ENCODE assay signal across 8 mouse cellular contexts in the genomic region with DNA sequence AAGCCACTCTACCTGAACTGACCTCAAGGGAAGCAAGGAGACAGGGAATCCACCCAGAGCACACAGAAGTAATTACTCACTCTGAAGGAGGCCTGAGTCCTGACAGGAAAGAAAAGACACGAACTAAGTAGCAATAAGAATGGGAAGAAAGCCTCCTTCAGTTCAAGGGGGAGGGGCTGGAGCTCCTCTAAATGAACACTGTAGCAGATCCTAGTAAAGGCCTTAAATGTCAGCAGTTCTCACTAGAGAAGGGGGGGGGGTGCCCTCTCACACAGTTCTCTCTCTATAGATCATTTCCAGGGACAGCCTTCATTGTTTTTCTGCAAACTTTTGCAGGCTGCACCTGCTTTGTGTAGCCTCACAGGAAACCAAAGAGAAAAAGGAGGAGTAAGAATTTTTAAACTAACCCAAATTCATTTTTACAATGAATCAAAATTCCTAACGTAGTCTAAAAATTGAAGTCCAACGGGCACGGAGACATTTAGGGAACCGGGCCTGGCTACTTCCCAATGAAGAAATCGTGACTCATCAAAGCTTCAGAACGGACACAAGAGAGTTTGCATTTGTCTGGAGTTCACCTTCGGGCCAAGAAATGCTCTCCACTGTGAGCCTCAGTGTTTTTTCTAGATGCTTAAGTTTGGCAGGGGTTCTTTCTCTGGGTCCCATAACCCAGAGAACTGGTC. TPM values are rescaled to one million over a fixed set of nuclear protein-coding genes. Genes with fewer than 3 reads are reported as not detected.
A peak's percentile ranks its signal among the peaks of the same experiment; 100 is the strongest.
DNase-seq lines count a peak whose midpoint lies in the region; ATAC-seq and TF ChIP-seq lines count a peak whose summit lies in the region.

No protein-coding gene starts in this region.

- peak overlapping the region; percentile 92 for H3K4me2 ChIP-seq in intestine, embryonic 15.5 days (replicated peaks)

- no peaks in the 10 kb centered on the region for H3K36me3 ChIP-seq in intestine, embryonic 15.5 days
- H3K36me3 ChIP-seq in macrophage (ENCODE audit: inconsistent target): no peaks in the 10 kb centered on the region

- H3K79me2 ChIP-seq in macrophage (ENCODE audit: inconsistent target): no peaks in the 10 kb centered on the region

- H3K27ac ChIP-seq in embryonic fibroblast, embryonic 13.5 days (ENCODE audit: insufficient read depth, low read length): peak overlapping the region; percentile 62
- no peak overlapping the region for H3K27ac ChIP-seq in intestine, embryonic 15.5 days
- H3K27ac ChIP-seq in macrophage: peak overlapping the region; percentile 48

- H3K27me3 ChIP-seq in intestine, embryonic 15.5 days (replicated peaks): peaks cover 5% of the 10 kb centered on the region

- peak overlapping the region; percentile 87 for H3K4me3 ChIP-seq in embryonic fibroblast, embryonic 13.5 days (ENCODE audit: insufficient read depth, low read length)
- peak overlapping the region; percentile 51; the same call in 1 of the 2 replicates for H3K4me3 ChIP-seq in intestine, embryonic 15.5 days (replicated peaks)
- H3K4me3 ChIP-seq in macrophage (ENCODE audit: inconsistent target): peak overlapping the region; percentile 40

- H3K4me1 ChIP-seq in embryonic fibroblast, embryonic 13.5 days (ENCODE audit: control insufficient read depth, insufficient read depth, low read length): peaks cover 15% of the 10 kb centered on the region; the same call in 1 of the 2 replicates
- peaks cover 11% of the 10 kb centered on the region; the same call in 1 of the 2 replicates for H3K4me1 ChIP-seq in intestine, embryonic 15.5 days (replicated peaks)

- 39% methylated on average over 8 of the region's 8 CpGs for WGBS in intestine, embryonic 15.5 days
- 6% methylated on average over 8 of the region's 8 CpGs for WGBS in macrophage (ENCODE audit: missing documents)

- no peak overlapping the region for H3K9ac ChIP-seq in intestine, embryonic 15.5 days

- no peak for TF ChIP-seq CTCF in embryonic fibroblast, embryonic 13.5 days (IDR thresholded peaks at IDR 0.05; ENCODE audit: borderline replicate concordance, insufficient read depth, low read length)

- no peak for TF ChIP-seq POLR2A in embryonic fibroblast, embryonic 13.5 days (IDR thresholded peaks at IDR 0.05; ENCODE audit: low read depth, low read length)

- no peaks in the 10 kb centered on the region for H3K9me3 ChIP-seq in intestine, embryonic 15.5 days

- DNase-seq in testis, postnatal 14 days (ENCODE audit: low spot score): peak; percentile 41
- no peak for DNase-seq in testis, postnatal 10 days (ENCODE audit: low spot score)
- no peak for DNase-seq in natural killer cell, adult 2 months (ENCODE audit: low spot score in 2 of 2)
- no peak for DNase-seq in layer of hippocampus, adult 11-12 months (ENCODE audit: low spot score)
- no peak for DNase-seq in left cerebral cortex, adult 9 months (ENCODE audit: low spot score in 2 of 2)

- ATAC-seq in intestine, embryonic 15.5 days: no peak

RNA-seq across cellular contexts. Expression of gene Glis3, which starts 2.7 kb away (rescaled TPM):
- polyA plus RNA-seq in embryonic fibroblast, embryonic 13.5 days (2011; ENCODE audit: insufficient read length, low read depth, missing spikeins): 26.0 and 31.6 TPM in 2 replicates
- polyA plus RNA-seq in intestine, embryonic 15.5 days (2015; fragmentation: Nextera tagmentation; extraction: Ambion mirVana): 1.3 and 1.5 TPM in 2 replicates
- 10 to 100 TPM in 12 of 26 experiments, 1 to 10 TPM in 14; 1.4 to 19.9 (median 7.7) TPM for total RNA-seq in macrophage (2018; cell fraction: chromatin; rRNA removed)
- total RNA-seq in macrophage (2018; cell fraction: cytosol; rRNA removed): 1 to 10 TPM in 13 of 26 experiments, under 1 TPM in 13; 0.34 to 3.1 (median 1.2) TPM
- total RNA-seq in macrophage (2018; cell fraction: nucleus; rRNA removed): 10 to 100 TPM in 9 of 26 experiments, 1 to 10 TPM in 13, under 1 TPM in 4; 0.22 to 24.8 (median 5.4) TPM
- polyA plus RNA-seq in macrophage (2018): 1.5 to 2.5 TPM (median 2.2 TPM) in 3 replicates
